Mouse (Mus musculus) lung, adult 2 months (tissue): Measurements from ENCODE around the gene Pmp22.

Source experiments
- CTCF ChIP-seq: fragments of 200-500 bp; IDR thresholded peaks from 2 replicates; pipeline ENCODE4 v1.5.1; 2011; ENCODE audit warnings: mild to moderate bottlenecking, low read length, control low read depth; ENCODE audit not compliant: insufficient read depth
- POLR2A ChIP-seq: fragments of 200-500 bp; IDR thresholded peaks from 2 replicates; pipeline ENCODE4 v1.6.1; 2011; ENCODE audit warnings: low read depth, mild to moderate bottlenecking, control low read depth, low read length, borderline replicate concordance; ENCODE audit errors: extremely low read depth

- TF ChIP-seq CTCF = no peak
- TF ChIP-seq POLR2A = no peak
Observed at GRCm38 (mm10) chr11:63090986-63091385, 37.8 kb upstream of the Pmp22 start.
